Mouse (Mus musculus) hindbrain, embryonic 14.5 days (tissue): ENCODE results near the gene Golga2. TPM values are rescaled to one million over a fixed set of nuclear protein-coding genes. Genes with fewer than 3 reads are reported as not detected.
A peak's percentile ranks its signal among the peaks of the same experiment; 100 is the strongest.

Source experiments
- ATAC-seq: fragments of 200-750 bp; cut with Nextera tagmentation; 2 replicates; pipeline ENCODE4 v1.8.0; 2017; ENCODE audit warnings: moderate number of reproducible peaks, mild to moderate bottlenecking, moderate TSS enrichment, moderate library complexity; ENCODE audit not compliant: low FRiP score
- DNase-seq: peaks from one replicate; pipeline ENCODE4 v3.0.0-alpha.2; 2015; ENCODE audit warnings: low spot score
- H3K27ac ChIP-seq: fragments of 300-500 bp; sonication (generic); 2 replicates; pipeline ENCODE4 v1.5.1; 2014; ENCODE audit warnings: mild to moderate bottlenecking, moderate library complexity
- H3K27me3 ChIP-seq: fragments of 300-500 bp; sonication (generic); 2 replicates; pipeline ENCODE4 v1.6.1; 2014; ENCODE audit warnings: mild to moderate bottlenecking, low read length, mixed read lengths; ENCODE audit not compliant: control insufficient read depth, insufficient read depth
- H3K36me3 ChIP-seq: fragments of 300-500 bp; sonication (generic); replicated peaks from 2 replicates; pipeline ENCODE4 v1.6.1; 2014; ENCODE audit not compliant: control insufficient read depth, insufficient read depth
- H3K4me1 ChIP-seq: fragments of 300-500 bp; sonication (generic); replicated peaks from 2 replicates; pipeline ENCODE4 v1.6.1; 2014; ENCODE audit warnings: antibody characterized with exemption, low read length, mixed read lengths; ENCODE audit not compliant: control insufficient read depth, insufficient read depth
- H3K4me2 ChIP-seq: fragments of 300-500 bp; sonication (generic); replicated peaks from 2 replicates; pipeline ENCODE4 v1.6.1; 2014; ENCODE audit warnings: mild to moderate bottlenecking, moderate library complexity
- H3K4me3 ChIP-seq: fragments of 300-500 bp; sonication (generic); replicated peaks from 2 replicates; pipeline ENCODE4 v1.5.1; 2014; ENCODE audit warnings: mild to moderate bottlenecking, low read length
- H3K9ac ChIP-seq: fragments of 300-500 bp; sonication (generic); 2 replicates; pipeline ENCODE4 v1.6.1; 2014
- H3K9me3 ChIP-seq: fragments of 300-500 bp; sonication (generic); 2 replicates; pipeline ENCODE4 v1.6.1; 2016; ENCODE audit warnings: low read length; ENCODE audit not compliant: control insufficient read depth
- WGBS: fragments of 180-500 bp; shearing (Covaris S2); extraction: QIAGEN DNeasy Blood & Tissue Kit; methylation state at CpG from one replicate; pipeline ENCODE4 v1.1.7; 2014; 5-methylcytosine and 5-hydroxymethylcytosine counted together
- polyA plus RNA-seq: library from polyadenylated mRNA; unstranded; fragments of >200 nt; fragmentation: Nextera tagmentation; extraction: Ambion mirVana; gene quantifications from 2 replicates; pipeline ENCODE4 v1.2.1, GENCODE M21; 2014

The Golga2 gene
- polyA plus RNA-seq, 1 experiment from 2014 or later, result 26.4 TPM

GRCm38 (mm10) chr2:32302952-32303351 lies 15.8 kb downstream of the Golga2 start:
- 92% methylated on average over 9 of the region's 10 CpGs for WGBS
- Histone ChIP-seq H3K9ac (no peak overlapping the region), H3K4me3 (no peak overlapping the region), H3K27me3 (no peaks in the 10 kb centered on the region), H3K9me3 (no peaks in the 10 kb centered on the region), H3K36me3 (peaks cover 99% of the 10 kb centered on the region), H3K4me1 (no peaks in the 10 kb centered on the region), H3K4me2 (no peak overlapping the region), H3K27ac (no peak overlapping the region)
- DNase-seq (no peak), ATAC-seq (no peak)

GRCm38 (mm10) chr2:32304145-32304832 lies 17.1 kb downstream of the Golga2 start:
- H3K27ac ChIP-seq, result no peak overlapping the region
- H3K9me3 ChIP-seq, result no peaks in the 10 kb centered on the region
- H3K4me2 ChIP-seq, result no peak overlapping the region
- WGBS, result 55% methylated on average over 8 of the region's 8 CpGs
- H3K27me3 ChIP-seq, result no peaks in the 10 kb centered on the region
- no peak overlapping the region for H3K9ac ChIP-seq
- H3K4me3 ChIP-seq, result no peak overlapping the region
- no peaks in the 10 kb centered on the region for H3K4me1 ChIP-seq
- ATAC-seq (no peak), DNase-seq (no peak)
- peaks cover 99% of the 10 kb centered on the region for H3K36me3 ChIP-seq

GRCm38 (mm10) chr2:32305668-32306067 lies 18.5 kb downstream of the Golga2 start:
- no peaks in the 10 kb centered on the region for H3K9me3 ChIP-seq
- no peaks in the 10 kb centered on the region for H3K27me3 ChIP-seq
- no peak overlapping the region for H3K9ac ChIP-seq
- H3K4me3 ChIP-seq, result no peak overlapping the region
- peaks cover 99% of the 10 kb centered on the region for H3K36me3 ChIP-seq
- no peak overlapping the region for H3K4me2 ChIP-seq
- 93% methylated on average over 5 of the region's 5 CpGs for WGBS
- ATAC-seq (no peak), DNase-seq (no peak)
- H3K4me1 ChIP-seq, result no peaks in the 10 kb centered on the region
- H3K27ac ChIP-seq, result no peak overlapping the region

GRCm38 (mm10) chr2:32306176-32306575 lies 19.0 kb downstream of the Golga2 start:
- Histone ChIP-seq H3K36me3 (peaks cover 98% of the 10 kb centered on the region), H3K4me3 (no peak overlapping the region), H3K4me2 (no peak overlapping the region), H3K27me3 (no peaks in the 10 kb centered on the region), H3K9me3 (no peaks in the 10 kb centered on the region), H3K9ac (no peak overlapping the region), H3K4me1 (peaks cover under 1% of the 10 kb centered on the region), H3K27ac (no peak overlapping the region)
- no peak for DNase-seq
- ATAC-seq, result no peak
- 83% methylated on average over 9 of the region's 9 CpGs for WGBS

- Histone ChIP-seq H3K27ac (no peak overlapping the region), H3K9me3 (no peaks in the 10 kb centered on the region), H3K4me2 (no peak overlapping the region), H3K4me1 (peaks cover 12% of the 10 kb centered on the region), H3K4me3 (no peak overlapping the region), H3K9ac (no peak overlapping the region), H3K36me3 (peaks cover 95% of the 10 kb centered on the region), H3K27me3 (peaks cover 4% of the 10 kb centered on the region; the same call in 1 of the 2 replicates)
- DNase-seq (no peak), ATAC-seq (no peak)
- 94% methylated on average over 6 of the region's 6 CpGs for WGBS
Observed at GRCm38 (mm10) chr2:32307247-32307798, 20.1 kb downstream of the Golga2 start.

GRCm38 (mm10) chr2:32307941-32308760 lies 21.0 kb downstream of the Golga2 start:
- ATAC-seq, result peak; percentile 32; the same call in 1 of the 2 replicates
- H3K36me3 ChIP-seq, result peaks cover 91% of the 10 kb centered on the region

GRCm38 (mm10) chr2:32308870-32309568 lies 21.8 kb downstream of the Golga2 start:
- no peak overlapping the region for H3K27ac ChIP-seq
- no peaks in the 10 kb centered on the region for H3K9me3 ChIP-seq
- peaks cover 4% of the 10 kb centered on the region; the same call in 1 of the 2 replicates for H3K27me3 ChIP-seq
- H3K36me3 ChIP-seq, result peaks cover 90% of the 10 kb centered on the region
- 91% methylated on average over 15 of the region's 16 CpGs for WGBS
- no peak overlapping the region for H3K9ac ChIP-seq
- H3K4me2 ChIP-seq, result no peak overlapping the region
- peaks cover 17% of the 10 kb centered on the region for H3K4me1 ChIP-seq
- no peak overlapping the region for H3K4me3 ChIP-seq
- ATAC-seq, result no peak
- DNase-seq, result no peak

More at GRCm38 (mm10) chr2:32307941-32308760, 21.0 kb downstream of the Golga2 start:
- Histone ChIP-seq H3K9ac (no peak overlapping the region), H3K9me3 (no peaks in the 10 kb centered on the region), H3K27me3 (peaks cover 4% of the 10 kb centered on the region; the same call in 1 of the 2 replicates), H3K4me1 (peaks cover 17% of the 10 kb centered on the region), H3K4me3 (no peak overlapping the region), H3K27ac (no peak overlapping the region), H3K4me2 (no peak overlapping the region)
- peak; percentile 84 for DNase-seq
- 47% methylated on average over 8 of the region's 8 CpGs for WGBS

GRCm38 (mm10) chr2:32310096-32310845 lies 23.1 kb downstream of the Golga2 start:
- Histone ChIP-seq H3K4me2 (no peak overlapping the region), H3K4me3 (no peak overlapping the region), H3K27me3 (peaks cover 9% of the 10 kb centered on the region), H3K9me3 (no peaks in the 10 kb centered on the region), H3K9ac (no peak overlapping the region), H3K27ac (no peak overlapping the region), H3K36me3 (peaks cover 89% of the 10 kb centered on the region), H3K4me1 (peaks cover 17% of the 10 kb centered on the region)
- ATAC-seq (no peak), DNase-seq (no peak)
- 84% methylated on average over 18 of the region's 18 CpGs for WGBS
